Mouse (Mus musculus): Measurements from ENCODE around the gene Zc2hc1b. TPM values are rescaled to one million over a fixed set of nuclear protein-coding genes. Genes with fewer than 3 reads are reported as not detected.

The Zc2hc1b gene
- polyA plus RNA-seq, 1 experiment from 2014 or later: not detected

- peaks cover 45% of the 10 kb centered on the region for H3K36me3 ChIP-seq (ENCODE audit: control insufficient read depth, insufficient read depth, low read length)
- ATAC-seq (ENCODE audit: low read depth): no peak
- WGBS: 82% methylated on average over 4 of the region's 4 CpGs
These were observed 6.4 kb upstream of the Zc2hc1b start for GRCm38 (mm10) chr10:13184170-13184766.

GRCm38 (mm10) chr10:13180211-13180610 is 2.4 kb upstream of the Zc2hc1b start:
- Histone ChIP-seq H3K36me3 (ENCODE audit: control insufficient read depth, insufficient read depth, low read length) (peaks cover 42% of the 10 kb centered on the region), H3K4me3 (ENCODE audit: low read length) (no peak overlapping the region), H3K27ac (ENCODE audit: low read length) (no peak overlapping the region), H3K9ac (ENCODE audit: low read length) (no peak overlapping the region), H3K4me2 (ENCODE audit: low read depth, low read length) (no peak overlapping the region), H3K27me3 (ENCODE audit: control insufficient read depth, insufficient read depth, low read depth, low read length) (no peaks in the 10 kb centered on the region), H3K4me1 (replicated peaks; ENCODE audit: control insufficient read depth, insufficient read depth, low read length) (no peaks in the 10 kb centered on the region), H3K9me3 (ENCODE audit: control insufficient read depth, low read length) (no peaks in the 10 kb centered on the region; the same call in 1 of the 2 replicates)
- WGBS: 59% methylated on average over 7 of the region's 7 CpGs
- ATAC-seq (ENCODE audit: low read depth): peak; percentile 56; the same call in 1 of the 2 replicates

More at GRCm38 (mm10) chr10:13184170-13184766, 6.4 kb upstream of the Zc2hc1b start:
- Histone ChIP-seq H3K4me2 (ENCODE audit: low read depth, low read length) (no peak overlapping the region), H3K9ac (ENCODE audit: low read length) (no peak overlapping the region), H3K4me1 (replicated peaks; ENCODE audit: control insufficient read depth, insufficient read depth, low read length) (no peaks in the 10 kb centered on the region), H3K27me3 (ENCODE audit: control insufficient read depth, insufficient read depth, low read depth, low read length) (no peaks in the 10 kb centered on the region), H3K4me3 (ENCODE audit: low read length) (no peak overlapping the region), H3K27ac (ENCODE audit: low read length) (no peak overlapping the region), H3K9me3 (ENCODE audit: control insufficient read depth, low read length) (no peaks in the 10 kb centered on the region)

GRCm38 (mm10) chr10:13175866-13176265 is 2.0 kb downstream of the Zc2hc1b start:
- Histone ChIP-seq H3K9ac (ENCODE audit: low read length) (no peak overlapping the region), H3K27ac (ENCODE audit: low read length) (no peak overlapping the region), H3K9me3 (ENCODE audit: control insufficient read depth, low read length) (no peaks in the 10 kb centered on the region; the same call in 1 of the 2 replicates), H3K4me1 (replicated peaks; ENCODE audit: control insufficient read depth, insufficient read depth, low read length) (peaks cover 16% of the 10 kb centered on the region), H3K36me3 (ENCODE audit: control insufficient read depth, insufficient read depth, low read length) (peaks cover 18% of the 10 kb centered on the region), H3K27me3 (ENCODE audit: control insufficient read depth, insufficient read depth, low read depth, low read length) (no peaks in the 10 kb centered on the region), H3K4me2 (ENCODE audit: low read depth, low read length) (no peak overlapping the region), H3K4me3 (ENCODE audit: low read length) (no peak overlapping the region)
- 73% methylated on average over 7 of the region's 7 CpGs for WGBS
- no peak for ATAC-seq (ENCODE audit: low read depth)

GRCm38 (mm10) chr10:13172798-13173221 is 5.0 kb downstream of the Zc2hc1b start:
- no peak for ATAC-seq (ENCODE audit: low read depth)
- peak overlapping the region; percentile 20; the same call in 1 of the 2 replicates for H3K27ac ChIP-seq (ENCODE audit: low read length)

GRCm38 (mm10) chr10:13171461-13171860 is 6.4 kb downstream of the Zc2hc1b start:
- 21% methylated on average over 2 of the region's 2 CpGs for WGBS
- H3K27ac ChIP-seq (ENCODE audit: low read length): peak overlapping the region; percentile 78
- ATAC-seq (ENCODE audit: low read depth): peak; percentile 64

More at GRCm38 (mm10) chr10:13172798-13173221, 5.0 kb downstream of the Zc2hc1b start:
- no peak overlapping the region for H3K4me2 ChIP-seq (ENCODE audit: low read depth, low read length)
- no peaks in the 10 kb centered on the region for H3K9me3 ChIP-seq (ENCODE audit: control insufficient read depth, low read length)
- H3K27me3 ChIP-seq (ENCODE audit: control insufficient read depth, insufficient read depth, low read depth, low read length): no peaks in the 10 kb centered on the region
- H3K4me3 ChIP-seq (ENCODE audit: low read length): no peak overlapping the region
- H3K4me1 ChIP-seq (replicated peaks; ENCODE audit: control insufficient read depth, insufficient read depth, low read length): peaks cover 23% of the 10 kb centered on the region
- 35% methylated on average over 10 of the region's 10 CpGs for WGBS
- H3K9ac ChIP-seq (ENCODE audit: low read length): no peak overlapping the region
- peaks cover 2% of the 10 kb centered on the region; the same call in 1 of the 2 replicates for H3K36me3 ChIP-seq (ENCODE audit: control insufficient read depth, insufficient read depth, low read length)

DNA sequence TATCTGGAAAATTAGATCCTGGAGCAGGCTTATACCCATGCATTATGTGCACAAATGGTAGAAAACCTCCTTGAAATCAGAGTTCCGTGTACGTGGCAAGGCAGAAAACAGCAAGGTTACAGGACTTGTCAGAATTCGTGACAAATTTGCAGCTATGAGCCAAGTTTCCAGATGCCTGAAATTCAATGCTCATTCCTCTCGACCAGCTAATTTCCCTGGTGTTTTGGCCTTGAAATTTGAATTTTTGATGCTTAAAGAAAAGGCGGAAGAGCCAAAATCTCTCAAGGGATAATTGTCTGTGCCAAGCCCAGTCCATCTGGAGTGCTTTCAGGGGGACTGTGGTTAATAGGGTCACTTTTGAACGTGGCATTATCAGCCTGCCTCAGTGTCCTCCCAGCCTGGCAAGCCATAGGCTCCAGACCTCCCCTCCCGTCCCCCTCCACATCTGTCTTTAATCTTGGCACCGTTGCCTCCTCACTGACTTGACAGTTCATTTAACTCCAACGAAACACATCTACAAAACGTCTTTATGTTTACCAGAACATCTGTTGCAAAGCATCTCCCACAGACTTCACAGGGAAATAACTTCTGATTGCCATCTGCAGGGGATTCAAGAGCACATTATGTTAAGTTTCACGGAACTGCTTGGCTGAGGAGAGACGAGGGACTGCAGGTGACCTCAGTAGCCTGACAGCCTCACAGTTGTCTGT is 6.9 kb downstream of the Zc2hc1b start:
- Histone ChIP-seq H3K4me3 (ENCODE audit: low read length) (no peak overlapping the region), H3K9ac (ENCODE audit: low read length) (no peak overlapping the region), H3K27ac (ENCODE audit: low read length) (peak overlapping the region; percentile 78), H3K4me2 (ENCODE audit: low read depth, low read length) (no peak overlapping the region), H3K4me1 (replicated peaks; ENCODE audit: control insufficient read depth, insufficient read depth, low read length) (peaks cover 23% of the 10 kb centered on the region), H3K36me3 (ENCODE audit: control insufficient read depth, insufficient read depth, low read length) (no peaks in the 10 kb centered on the region), H3K9me3 (ENCODE audit: control insufficient read depth, low read length) (no peaks in the 10 kb centered on the region), H3K27me3 (ENCODE audit: control insufficient read depth, insufficient read depth, low read depth, low read length) (no peaks in the 10 kb centered on the region)
- peak; percentile 86 for ATAC-seq (ENCODE audit: low read depth)
- 25% methylated on average over 12 of the region's 12 CpGs for WGBS

More at GRCm38 (mm10) chr10:13171461-13171860, 6.4 kb downstream of the Zc2hc1b start:
- H3K4me3 ChIP-seq (ENCODE audit: low read length): no peak overlapping the region
- H3K4me2 ChIP-seq (ENCODE audit: low read depth, low read length): no peak overlapping the region
- H3K4me1 ChIP-seq (replicated peaks; ENCODE audit: control insufficient read depth, insufficient read depth, low read length): peaks cover 23% of the 10 kb centered on the region
- no peak overlapping the region for H3K9ac ChIP-seq (ENCODE audit: low read length)
- peaks cover under 1% of the 10 kb centered on the region; the same call in 1 of the 2 replicates for H3K36me3 ChIP-seq (ENCODE audit: control insufficient read depth, insufficient read depth, low read length)
- H3K27me3 ChIP-seq (ENCODE audit: control insufficient read depth, insufficient read depth, low read depth, low read length): no peaks in the 10 kb centered on the region
- H3K9me3 ChIP-seq (ENCODE audit: control insufficient read depth, low read length): no peaks in the 10 kb centered on the region

DNA sequence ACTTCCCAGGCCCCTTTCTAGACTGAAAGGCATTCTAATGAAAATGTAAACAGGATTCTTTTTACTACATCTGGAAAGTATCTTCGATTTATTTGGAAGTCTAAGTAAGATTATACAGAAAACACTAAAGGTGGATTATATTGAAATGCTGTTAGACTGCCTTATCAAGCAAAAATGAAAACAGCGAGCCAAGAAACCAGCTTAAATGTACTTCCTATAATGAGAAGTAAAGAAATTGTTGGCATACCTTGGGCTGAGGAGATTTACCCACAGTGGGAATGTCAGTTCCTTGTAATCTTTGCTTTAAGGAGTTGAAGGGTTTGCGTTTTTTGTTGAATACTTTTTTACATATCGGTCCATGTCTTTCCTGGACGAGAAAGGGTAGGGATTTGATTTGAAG is 9.4 kb downstream of the Zc2hc1b start:
- H3K4me1 ChIP-seq (replicated peaks; ENCODE audit: control insufficient read depth, insufficient read depth, low read length): peaks cover 23% of the 10 kb centered on the region
- H3K27me3 ChIP-seq (ENCODE audit: control insufficient read depth, insufficient read depth, low read depth, low read length): no peaks in the 10 kb centered on the region
- no peak overlapping the region for H3K4me3 ChIP-seq (ENCODE audit: low read length)
- ATAC-seq (ENCODE audit: low read depth): no peak
- WGBS: 52% methylated on average over 5 of the region's 5 CpGs
- no peak overlapping the region for H3K4me2 ChIP-seq (ENCODE audit: low read depth, low read length)
- no peak overlapping the region for H3K9ac ChIP-seq (ENCODE audit: low read length)
- peak overlapping the region; percentile 7; the same call in 1 of the 2 replicates for H3K27ac ChIP-seq (ENCODE audit: low read length)
- peaks cover 3% of the 10 kb centered on the region; the same call in 1 of the 2 replicates for H3K9me3 ChIP-seq (ENCODE audit: control insufficient read depth, low read length)
- H3K36me3 ChIP-seq (ENCODE audit: control insufficient read depth, insufficient read depth, low read length): no peaks in the 10 kb centered on the region

- Histone ChIP-seq H3K36me3 (ENCODE audit: control insufficient read depth, insufficient read depth, low read length) (no peaks in the 10 kb centered on the region), H3K4me2 (ENCODE audit: low read depth, low read length) (no peak overlapping the region), H3K27ac (ENCODE audit: low read length) (no peak overlapping the region), H3K9me3 (ENCODE audit: control insufficient read depth, low read length) (peaks cover 3% of the 10 kb centered on the region; the same call in 1 of the 2 replicates), H3K9ac (ENCODE audit: low read length) (no peak overlapping the region), H3K4me1 (replicated peaks; ENCODE audit: control insufficient read depth, insufficient read depth, low read length) (no peaks in the 10 kb centered on the region), H3K27me3 (ENCODE audit: control insufficient read depth, insufficient read depth, low read depth, low read length) (no peaks in the 10 kb centered on the region), H3K4me3 (ENCODE audit: low read length) (no peak overlapping the region)
- 62% methylated on average over 4 of the region's 4 CpGs for WGBS
- ATAC-seq (ENCODE audit: low read depth): no peak
These were observed 15.8 kb downstream of the Zc2hc1b start for GRCm38 (mm10) chr10:13162031-13162430.

GRCm38 (mm10) chr10:13160913-13161312 is 16.9 kb downstream of the Zc2hc1b start:
- WGBS: 88% methylated on average over 4 of the region's 4 CpGs
- ATAC-seq (ENCODE audit: low read depth): no peak

More at GRCm38 (mm10) chr10:13160913-13161312, 16.9 kb downstream of the Zc2hc1b start:
- Histone ChIP-seq H3K4me1 (replicated peaks; ENCODE audit: control insufficient read depth, insufficient read depth, low read length) (no peaks in the 10 kb centered on the region), H3K4me3 (ENCODE audit: low read length) (no peak overlapping the region), H3K27me3 (ENCODE audit: control insufficient read depth, insufficient read depth, low read depth, low read length) (no peaks in the 10 kb centered on the region), H3K9ac (ENCODE audit: low read length) (no peak overlapping the region), H3K4me2 (ENCODE audit: low read depth, low read length) (no peak overlapping the region), H3K27ac (ENCODE audit: low read length) (no peak overlapping the region), H3K36me3 (ENCODE audit: control insufficient read depth, insufficient read depth, low read length) (no peaks in the 10 kb centered on the region), H3K9me3 (ENCODE audit: control insufficient read depth, low read length) (peaks cover 3% of the 10 kb centered on the region; the same call in 1 of the 2 replicates)

All from lung, embryonic 16.5 days (tissue).